Mouse (Mus musculus) MEL (cell line): ENCODE measurements at regions not wholly inside any gene's neighbourhood (a gene's known extent, or its start where the extent isn't known, plus 50 kb on each side); places are given as distances from the start of the nearest gene placed in this dataset.

ENCODE experiments used
- DNase-seq: peaks from one replicate; pipeline ENCODE4 v3.0.0; 2011; ENCODE audit warnings: low read depth, low spot score
- H3K27ac ChIP-seq: 2 replicates; pipeline ENCODE4 v1.5.1; 2012; ENCODE audit warnings: low read depth, mild to moderate bottlenecking, control low read depth, low read length, moderate library complexity; ENCODE audit not compliant: control insufficient read depth
- H3K27me3 ChIP-seq, 2 experiments: fragments of 150-350 bp in 1 of 2; sonication (generic) in 1 of 2; 2 replicates each; pipeline ENCODE4 v1.6.1; 2012; ENCODE audit warnings: low read length in 2 of 2, mild to moderate bottlenecking in 2 of 2, improper control_type of control experiment in 1 of 2, moderate library complexity in 1 of 2; ENCODE audit not compliant: insufficient read depth in 2 of 2, control insufficient read depth in 1 of 2
- H3K36me3 ChIP-seq, 2 experiments: 2 replicates each; pipeline ENCODE4 v1.6.1; 2012 to 2014; ENCODE audit warnings: low read length in 2 of 2, improper control_type of control experiment in 1 of 2, inconsistent platforms in 1 of 2, mild to moderate bottlenecking in 1 of 2; ENCODE audit not compliant: insufficient read depth in 2 of 2, control insufficient read depth in 1 of 2
- H3K4me1 ChIP-seq, 2 experiments: fragments of 150-350 bp in 1 of 2; sonication (generic) in 1 of 2; 2 replicates each; pipeline ENCODE4 v1.6.1; 2012; ENCODE audit warnings: low read length in 2 of 2, improper control_type of control experiment in 1 of 2, mild to moderate bottlenecking in 1 of 2; ENCODE audit not compliant: insufficient read depth in 2 of 2, control insufficient read depth in 1 of 2
- H3K4me3 ChIP-seq, 2 experiments: fragments of 150-350 bp in 1 of 2; sonication (generic) in 1 of 2; 2 replicates each; pipeline ENCODE4 v1.5.1; 2012; ENCODE audit warnings: low read depth in 2 of 2, low read length in 2 of 2, mild to moderate bottlenecking in 2 of 2, moderate library complexity in 2 of 2, control low read depth in 1 of 2, improper control_type of control experiment in 1 of 2; ENCODE audit not compliant: control insufficient read depth in 1 of 2, insufficient read depth in 1 of 2
- H3K79me2 ChIP-seq: 2 replicates; pipeline ENCODE4 v1.6.1; 2012; ENCODE audit warnings: mild to moderate bottlenecking, low read length, moderate library complexity; ENCODE audit not compliant: control insufficient read depth, poor library complexity, insufficient read depth
- H3K9ac ChIP-seq: 2 replicates; pipeline ENCODE4 v1.6.1; 2012; ENCODE audit warnings: low read depth, mild to moderate bottlenecking, control low read depth, low read length, moderate library complexity; ENCODE audit not compliant: control insufficient read depth, poor library complexity, severe bottlenecking
- H3K9me3 ChIP-seq: fragments of 150-350 bp; sonication (generic); replicated peaks from 2 replicates; pipeline ENCODE4 v1.6.1; 2012; ENCODE audit warnings: mild to moderate bottlenecking, low read length, improper control_type of control experiment, moderate library complexity; ENCODE audit not compliant: insufficient read depth
- BHLHE40 ChIP-seq: IDR thresholded peaks from 2 replicates; pipeline ENCODE4 v1.6.1; 2012; ENCODE audit warnings: low read depth, mild to moderate bottlenecking, inconsistent platforms, low read length, improper control_type of control experiment, borderline replicate concordance
- CHD2 ChIP-seq: IDR thresholded peaks from 2 replicates; pipeline ENCODE4 v1.6.1; 2011; ENCODE audit warnings: low read length, improper control_type of control experiment
- CTCF ChIP-seq, 3 experiments: IDR thresholded peaks in 2 of 3; conservative IDR thresholded peaks in 1 of 3; 2 replicates each; pipeline ENCODE4 v1.5.1; 2011 to 2012; ENCODE audit warnings: low read length in 3 of 3, low read depth in 2 of 3, mild to moderate bottlenecking in 2 of 3, improper control_type of control experiment in 1 of 3, inconsistent platforms in 1 of 3, mixed read lengths in 1 of 3, moderate library complexity in 1 of 3; ENCODE audit not compliant: control insufficient read depth in 1 of 3, insufficient read depth in 1 of 3, poor library complexity in 1 of 3, severe bottlenecking in 1 of 3
- ELF1 ChIP-seq: IDR thresholded peaks from 2 replicates; pipeline ENCODE4 v1.6.1; 2014; ENCODE audit warnings: low read depth, mild to moderate bottlenecking, inconsistent platforms, low read length, improper control_type of control experiment, moderate library complexity
- EP300 ChIP-seq, 2 experiments: IDR thresholded peaks; 2 replicates each; pipeline ENCODE4 v1.6.1; 2011; ENCODE audit warnings: improper control_type of control experiment in 2 of 2, low read length in 2 of 2, low read depth in 1 of 2, mild to moderate bottlenecking in 1 of 2
- ETS1 ChIP-seq: IDR thresholded peaks from 2 replicates; pipeline ENCODE4 v1.6.1; 2012; ENCODE audit warnings: low read depth, mild to moderate bottlenecking, inconsistent platforms, low read length, improper control_type of control experiment, moderate library complexity
- GABPA ChIP-seq: IDR thresholded peaks from 2 replicates; pipeline ENCODE4 v1.6.1; 2012; ENCODE audit warnings: low read depth, mild to moderate bottlenecking, inconsistent platforms, low read length, improper control_type of control experiment, moderate library complexity
- JUND ChIP-seq: IDR thresholded peaks from 2 replicates; pipeline ENCODE4 v1.6.1; 2011; ENCODE audit warnings: low read depth, mild to moderate bottlenecking, improper control_type of control experiment, low read length
- KAT2A ChIP-seq: conservative IDR thresholded peaks from 2 replicates; pipeline ENCODE4 v1.6.1; 2012; ENCODE audit warnings: low read depth, low read length, improper control_type of control experiment, inconsistent platforms
- MAFK ChIP-seq: IDR thresholded peaks from 2 replicates; pipeline ENCODE4 v1.6.1; 2011; ENCODE audit warnings: low read depth, mild to moderate bottlenecking, low read length, improper control_type of control experiment, borderline replicate concordance
- MAX ChIP-seq: IDR thresholded peaks from 2 replicates; pipeline ENCODE4 v1.6.1; 2011; ENCODE audit warnings: low read length, improper control_type of control experiment
- MAZ ChIP-seq: IDR thresholded peaks from 2 replicates; pipeline ENCODE4 v1.6.1; 2012; ENCODE audit warnings: low read depth, mild to moderate bottlenecking, inconsistent platforms, low read length, improper control_type of control experiment
- MYC ChIP-seq: IDR thresholded peaks from 2 replicates; pipeline ENCODE4 v1.6.1; 2011; ENCODE audit warnings: low read depth, mild to moderate bottlenecking, low read length, improper control_type of control experiment, moderate library complexity
- NELFE ChIP-seq: IDR thresholded peaks from 2 replicates; pipeline ENCODE4 v1.6.1; 2011; ENCODE audit warnings: low read depth, low read length, improper control_type of control experiment
- NRF1 ChIP-seq: IDR thresholded peaks from 2 replicates; pipeline ENCODE4 v1.6.1; 2014; ENCODE audit warnings: low read depth, mild to moderate bottlenecking, inconsistent platforms, low read length, improper control_type of control experiment, moderate library complexity; ENCODE audit not compliant: poor library complexity, insufficient read depth, severe bottlenecking
- POLR2A ChIP-seq, 2 experiments: IDR thresholded peaks; 2 replicates each; pipeline ENCODE4 v1.6.1; 2011 to 2012; ENCODE audit warnings: low read length in 2 of 2, mild to moderate bottlenecking in 2 of 2, control low read depth in 1 of 2, improper control_type of control experiment in 1 of 2, low read depth in 1 of 2, moderate library complexity in 1 of 2; ENCODE audit not compliant: control insufficient read depth in 1 of 2, insufficient read depth in 1 of 2, poor library complexity in 1 of 2
- POLR2AphosphoS2 ChIP-seq: IDR thresholded peaks from 2 replicates; pipeline ENCODE4 v1.6.1; 2011; ENCODE audit warnings: low read length, improper control_type of control experiment
- RAD21 ChIP-seq: IDR thresholded peaks from 2 replicates; pipeline ENCODE4 v1.6.1; 2011; ENCODE audit warnings: mild to moderate bottlenecking, low read depth, low read length, improper control_type of control experiment
- RCOR1 ChIP-seq: IDR thresholded peaks from 2 replicates; pipeline ENCODE4 v1.6.1; 2012; ENCODE audit warnings: low read depth, mild to moderate bottlenecking, inconsistent platforms, low read length, improper control_type of control experiment
- TBP ChIP-seq: IDR thresholded peaks from 2 replicates; pipeline ENCODE4 v1.8.0; 2011; ENCODE audit warnings: low read depth, low read length, improper control_type of control experiment
- TCF12 ChIP-seq: IDR thresholded peaks from 2 replicates; pipeline ENCODE4 v1.6.1; 2014; ENCODE audit warnings: low read depth, mild to moderate bottlenecking, inconsistent platforms, low read length, improper control_type of control experiment, moderate library complexity
- UBTF ChIP-seq: IDR thresholded peaks from 2 replicates; pipeline ENCODE4 v1.6.1; 2012; ENCODE audit warnings: low read depth, mild to moderate bottlenecking, inconsistent platforms, low read length, improper control_type of control experiment, moderate library complexity, borderline replicate concordance; ENCODE audit not compliant: insufficient read depth
- ZC3H11A ChIP-seq: IDR thresholded peaks from 2 replicates; pipeline ENCODE4 v1.6.1; 2012; ENCODE audit warnings: low read depth, mild to moderate bottlenecking, inconsistent platforms, low read length, improper control_type of control experiment
- ZKSCAN1 ChIP-seq: IDR thresholded peaks from 2 replicates; pipeline ENCODE4 v1.6.1; 2012; ENCODE audit warnings: low read depth, mild to moderate bottlenecking, inconsistent platforms, low read length, improper control_type of control experiment, moderate library complexity
- ZMIZ1 ChIP-seq: IDR thresholded peaks from 2 replicates; pipeline ENCODE4 v1.6.1; 2012; ENCODE audit warnings: low read depth, mild to moderate bottlenecking, inconsistent platforms, low read length, improper control_type of control experiment, moderate library complexity

GRCm38 (mm10) chr9:13966212-13966611 lies 138.7 kb downstream of the Fam76b start (continued):
- no peak for TF ChIP-seq MAFK

DNA sequence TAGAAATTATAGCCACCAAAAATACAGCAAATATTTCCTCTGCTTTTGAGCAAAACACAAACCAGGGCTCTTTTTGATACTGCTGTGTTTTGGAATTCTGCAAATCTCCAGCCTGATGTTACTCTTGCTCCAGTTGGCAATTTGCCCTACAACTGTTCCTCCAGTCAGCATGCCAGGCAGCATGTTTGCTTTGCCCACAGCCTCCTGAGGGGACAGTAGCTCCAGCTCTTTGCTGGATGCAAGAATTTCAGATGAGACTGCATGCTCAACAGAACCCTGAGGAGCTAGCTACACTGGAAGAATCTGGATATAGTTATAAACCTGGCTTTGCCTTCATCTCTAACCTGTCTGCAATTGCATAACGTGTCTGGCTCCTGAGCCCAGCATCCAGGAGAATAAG lies 141.7 kb downstream of the Fam76b start:
- peaks cover 0 to 9% of the 10 kb centered on the region in 2 experiments; a peak in 2 of 4 replicates for H3K36me3 ChIP-seq
- H3K27ac ChIP-seq: no peak overlapping the region
- no peak overlapping the region for H3K9ac ChIP-seq
- H3K4me3 ChIP-seq: no peak overlapping the region
- TF ChIP-seq TBP (no peak), ETS1 (no peak), TCF12 (no peak), GABPA (no peak), ZKSCAN1 (no peak), CHD2 (no peak), RAD21 (no peak), ZC3H11A (no peak), MAX (no peak), MAZ (no peak), CTCF (IDR thresholded peaks at IDR 0.05 in 2 of 3, conservative IDR thresholded peaks at IDR 0.05 in 1 of 3; ENCODE audit: control insufficient read depth in 1 of 3, insufficient read depth in 1 of 3, low read depth in 2 of 3, low read length in 3 of 3, poor library complexity in 1 of 3, severe bottlenecking in 1 of 3) (no peak), NRF1 (no peak)
- TF ChIP-seq, all 39 proteins: peak for 0
- Histone ChIP-seq H3K4me1 (peaks cover 9 to 10% of the 10 kb centered on the region in 2 experiments; a peak in 3 of 4 replicates), H3K79me2 (no peaks in the 10 kb centered on the region), H3K9me3 (no peaks in the 10 kb centered on the region), H3K27me3 (peaks cover 5 to 9% of the 10 kb centered on the region in 2 experiments; a peak in 3 of 4 replicates)
- DNase-seq: no peak

GRCm38 (mm10) chr9:13973600-13973999 lies 146.1 kb downstream of the Fam76b start:
- no peaks in the 10 kb centered on the region for H3K4me1 ChIP-seq
- no peak overlapping the region for H3K4me3 ChIP-seq
- H3K36me3 ChIP-seq: no peaks in the 10 kb centered on the region
- peaks cover 5 to 17% of the 10 kb centered on the region in 2 experiments; a peak in 3 of 4 replicates for H3K27me3 ChIP-seq
- no peaks in the 10 kb centered on the region for H3K9me3 ChIP-seq
- no peak overlapping the region for H3K27ac ChIP-seq
- H3K9ac ChIP-seq: no peak overlapping the region
- no peak for DNase-seq
- no peaks in the 10 kb centered on the region for H3K79me2 ChIP-seq
- no peak for TF ChIP-seq TCF12
- no peak for TF ChIP-seq KAT2A
- TF ChIP-seq MAZ: no peak
- no peak for TF ChIP-seq MAX
- no peak for TF ChIP-seq POLR2A (IDR thresholded peaks at IDR 0.05; ENCODE audit: control insufficient read depth in 1 of 2, insufficient read depth in 1 of 2, low read depth in 1 of 2, low read length in 2 of 2, poor library complexity in 1 of 2)
- TF ChIP-seq MYC: no peak
- no peak for TF ChIP-seq JUND
- TF ChIP-seq RCOR1: no peak
- no peak for TF ChIP-seq POLR2AphosphoS2
- no peak for TF ChIP-seq ELF1
- TF ChIP-seq UBTF: no peak
- TF ChIP-seq EP300 (IDR thresholded peaks at IDR 0.05; ENCODE audit: low read depth in 1 of 2, low read length in 2 of 2): no peak
- TF ChIP-seq ZMIZ1: no peak
- TF ChIP-seq CHD2: no peak
- TF ChIP-seq ETS1: no peak
- TF ChIP-seq BHLHE40: no peak
- no peak for TF ChIP-seq NELFE
- no peak for TF ChIP-seq NRF1
